Mouse (Mus musculus): ENCODE data around the gene Cep95. TPM values are rescaled to one million over a fixed set of nuclear protein-coding genes. Genes with fewer than 3 reads are reported as not detected.

Cep95 gene
- total RNA-seq, 2 experiments from 2014 or later: 11.3 to 12.9 TPM

Small RNAs within 50 kb of the gene (microRNA-seq; reads per million reads assigned to microRNA genes)
- gene Gm25994 (0 reads per million in 2 experiments), gene Mir3064 (20.1 to 21.0 reads per million in 2 experiments)

Other genes starting within 250 kb of the Cep95 start
- 10 to 100 TPM; 96.1 to 98.4 TPM for gene Tex2, start 175.8 kb upstream of the Cep95 start, total RNA-seq (2021)
- gene Pecam1, start 38.6 kb upstream of the Cep95 start, total RNA-seq (2021): 10 to 100 TPM; 18.5 to 19.7 TPM
- 1 to 10 TPM in 1 of 2 experiments, under 1 TPM in 1; 0.62 to 1.3 TPM for gene Milr1, start 38.0 kb upstream of the Cep95 start, total RNA-seq (2021)
- gene Polg2, start 9.7 kb upstream of the Cep95 start, total RNA-seq (2021): 1 to 10 TPM; 3.9 to 5.6 TPM
- 100 to 1,000 TPM; 692 to 786 TPM for gene Ddx5, start 67 bp upstream of the Cep95 start, total RNA-seq (2021)
- gene Smurf2, start 131.5 kb downstream of the Cep95 start, total RNA-seq (2021): 10 to 100 TPM; 29.5 to 31.1 TPM
- gene Kpna2, start 210.3 kb downstream of the Cep95 start, total RNA-seq (2021): 10 to 100 TPM; 47.2 to 47.7 TPM
- 1 to 10 TPM; 3.0 to 3.9 TPM for gene 1810010H24Rik, start 236.4 kb downstream of the Cep95 start, total RNA-seq (2021)